Mouse (Mus musculus) heart, adult 2 months (tissue): Measurements from ENCODE around the gene Pnmal1.

ENCODE experiments used
- CTCF ChIP-seq: fragments of 200-600 bp; IDR thresholded peaks from 2 replicates; pipeline ENCODE4 v1.8.1; 2022; ENCODE audit warnings: antibody characterized with exemption, mild to moderate bottlenecking, moderate library complexity
- EP300 ChIP-seq: fragments of 200-500 bp; IDR thresholded peaks from 2 replicates; pipeline ENCODE4 v1.6.1; 2011; ENCODE audit warnings: low read depth, low read length, control low read depth; ENCODE audit not compliant: insufficient read depth
- POLR2A ChIP-seq: fragments of 200-500 bp; IDR thresholded peaks from 2 replicates; pipeline ENCODE4 v1.6.1; 2011; ENCODE audit warnings: mild to moderate bottlenecking, low read depth, low read length, control low read depth; ENCODE audit not compliant: insufficient read depth

DNA sequence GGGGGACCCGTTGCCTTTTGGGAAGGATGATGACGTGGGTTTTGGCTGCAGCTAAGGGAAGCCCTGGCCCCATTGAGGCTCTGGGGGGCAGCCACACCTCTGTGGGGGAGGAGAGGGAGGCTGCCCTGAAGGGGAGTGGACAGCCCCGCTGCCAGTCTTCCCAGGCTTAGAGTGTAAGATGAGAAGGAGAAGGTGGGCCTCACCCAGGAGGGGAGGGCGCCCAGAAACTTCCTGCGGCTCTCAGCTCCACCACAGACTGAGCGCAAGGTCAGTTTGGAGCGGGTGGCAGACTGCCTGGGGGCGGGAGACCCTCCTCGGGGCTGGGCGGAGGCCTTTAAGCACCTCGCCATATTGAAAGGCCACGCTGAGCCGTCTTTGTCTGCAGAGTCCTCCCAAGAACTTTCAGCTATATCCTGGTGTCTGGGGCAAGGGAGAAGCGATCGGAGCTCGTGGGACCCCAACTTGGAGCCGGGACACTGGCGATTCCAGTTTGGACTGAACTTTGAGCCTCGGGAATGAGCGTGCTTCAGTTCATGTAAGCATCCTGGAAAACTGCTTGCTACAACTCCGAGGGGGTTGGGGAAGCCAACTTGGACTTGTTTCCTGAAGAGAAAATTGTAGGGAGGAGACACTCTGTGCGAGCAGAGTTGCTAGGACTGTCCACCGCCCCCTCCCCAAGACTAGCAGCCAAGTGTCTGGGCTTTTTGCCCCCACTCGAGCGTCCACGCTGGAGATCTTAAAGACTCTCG is 34.3 kb downstream of the Pnmal1 start:
- TF ChIP-seq CTCF (no peak), POLR2A (peak; percentile 70), EP300 (no peak)
